Mouse (Mus musculus) limb, embryonic 15.5 days (tissue): ENCODE measurements around the gene Plekhg5. TPM values are rescaled to one million over a fixed set of nuclear protein-coding genes. Genes with fewer than 3 reads are reported as not detected.
A peak's percentile ranks its signal among the peaks of the same experiment; 100 is the strongest.

ENCODE experiments used
- ATAC-seq: fragments of 200-750 bp; cut with Nextera tagmentation; 2 replicates; pipeline ENCODE4 v1.8.0; 2017; ENCODE audit warnings: low read depth, moderate TSS enrichment; ENCODE audit not compliant: insufficient number of reproducible peaks, low FRiP score, low TSS enrichment
- H3K27ac ChIP-seq: fragments of 300-500 bp; sonication (generic); 2 replicates; pipeline ENCODE4 v1.5.1; 2015; ENCODE audit warnings: moderate library complexity, mild to moderate bottlenecking, inconsistent platforms
- H3K27me3 ChIP-seq: fragments of 300-500 bp; sonication (generic); 2 replicates; pipeline ENCODE4 v1.6.1; 2015; ENCODE audit warnings: inconsistent platforms
- H3K36me3 ChIP-seq: fragments of 300-500 bp; sonication (generic); 2 replicates; pipeline ENCODE4 v1.6.1; 2015; ENCODE audit warnings: inconsistent platforms
- H3K4me1 ChIP-seq: fragments of 300-500 bp; sonication (generic); 2 replicates; pipeline ENCODE4 v1.6.1; 2015; ENCODE audit warnings: inconsistent platforms
- H3K4me2 ChIP-seq: fragments of 300-500 bp; sonication (generic); 2 replicates; pipeline ENCODE4 v1.6.1; 2015; ENCODE audit warnings: mild to moderate bottlenecking, inconsistent platforms
- H3K4me3 ChIP-seq: fragments of 300-500 bp; sonication (generic); 2 replicates; pipeline ENCODE4 v1.5.1; 2015; ENCODE audit warnings: mild to moderate bottlenecking, inconsistent platforms
- H3K9ac ChIP-seq: fragments of 300-500 bp; sonication (generic); 2 replicates; pipeline ENCODE4 v1.6.1; 2015; ENCODE audit warnings: inconsistent platforms
- H3K9me3 ChIP-seq: fragments of 300-500 bp; sonication (generic); 2 replicates; pipeline ENCODE4 v1.6.1; 2016; ENCODE audit warnings: inconsistent platforms
- WGBS: fragments of 180-500 bp; shearing (Covaris S2); methylation state at CpG from one replicate; pipeline ENCODE4 v1.1.7; 2015; 5-methylcytosine and 5-hydroxymethylcytosine counted together
- polyA plus RNA-seq: library from polyadenylated mRNA; unstranded; fragments of >200 nt; fragmentation: Nextera tagmentation; extraction: Ambion mirVana; gene quantifications from 2 replicates; pipeline ENCODE4 v1.2.1, GENCODE M21; 2015

Plekhg5 gene
- polyA plus RNA-seq, 1 experiment from 2014 or later: 18.5 TPM

DNA sequence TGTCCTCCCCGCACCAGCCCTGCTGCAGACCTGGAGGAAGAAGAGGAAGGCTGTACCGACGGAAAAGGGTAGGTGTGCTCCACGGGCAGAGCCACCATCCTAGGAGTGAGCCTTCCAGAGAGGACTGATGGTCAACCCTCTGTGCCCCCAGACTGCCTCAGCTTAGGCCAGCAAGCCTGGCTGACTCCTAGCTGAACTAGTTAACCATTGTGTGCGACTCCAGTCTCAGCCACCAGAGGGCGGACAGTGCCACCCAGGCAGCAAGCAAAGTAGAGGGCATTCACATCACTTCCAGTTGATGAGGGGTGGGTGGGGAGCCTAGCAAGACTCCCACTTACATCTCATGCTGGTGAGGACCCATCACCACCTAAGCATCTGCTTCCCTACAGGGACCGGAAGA, 30.7 kb downstream of the Plekhg5 start:
- WGBS: 40% methylated on average over 7 of the region's 7 CpGs
- Histone ChIP-seq H3K27me3 (0 out of 2 replicates have a peak, but pooled peaks cover 3% of the 10 kb centered on the region), H3K27ac (no peak overlapping the region), H3K4me1 (peaks cover 26% of the 10 kb centered on the region), H3K4me2 (no peak overlapping the region), H3K36me3 (peaks cover 40% of the 10 kb centered on the region), H3K4me3 (no peak overlapping the region), H3K9me3 (no peaks in the 10 kb centered on the region), H3K9ac (no peak overlapping the region)
- ATAC-seq: no peak

DNA sequence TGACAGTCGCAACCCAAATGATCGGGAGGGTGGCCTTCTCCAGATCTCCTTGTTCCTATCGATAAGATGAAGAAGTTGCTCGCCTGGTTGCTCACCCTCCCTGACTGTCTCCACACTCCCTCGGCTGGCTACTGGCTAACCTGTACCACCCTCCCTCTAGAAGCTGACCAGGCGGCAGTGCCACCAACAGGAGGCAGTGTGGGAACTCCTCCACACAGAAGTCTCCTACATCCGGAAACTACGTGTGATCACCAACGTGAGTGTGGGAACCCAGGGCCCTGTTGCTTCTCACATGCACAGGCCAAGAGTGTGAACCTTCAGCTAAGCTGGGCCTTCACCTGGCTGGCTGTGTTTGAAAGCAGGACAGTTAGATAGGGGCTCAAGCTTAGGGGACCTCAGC, 34.4 kb downstream of the Plekhg5 start:
- H3K9me3 ChIP-seq: no peaks in the 10 kb centered on the region
- H3K27me3 ChIP-seq: 0 out of 2 replicates have a peak, but pooled peaks cover 3% of the 10 kb centered on the region
- no peak overlapping the region for H3K4me2 ChIP-seq
- 61% methylated on average over 9 of the region's 9 CpGs for WGBS
- no peak overlapping the region for H3K27ac ChIP-seq
- ATAC-seq: no peak
- H3K9ac ChIP-seq: no peak overlapping the region
- H3K36me3 ChIP-seq: peaks cover 71% of the 10 kb centered on the region
- no peak overlapping the region for H3K4me3 ChIP-seq
- H3K4me1 ChIP-seq: peaks cover 19% of the 10 kb centered on the region

DNA sequence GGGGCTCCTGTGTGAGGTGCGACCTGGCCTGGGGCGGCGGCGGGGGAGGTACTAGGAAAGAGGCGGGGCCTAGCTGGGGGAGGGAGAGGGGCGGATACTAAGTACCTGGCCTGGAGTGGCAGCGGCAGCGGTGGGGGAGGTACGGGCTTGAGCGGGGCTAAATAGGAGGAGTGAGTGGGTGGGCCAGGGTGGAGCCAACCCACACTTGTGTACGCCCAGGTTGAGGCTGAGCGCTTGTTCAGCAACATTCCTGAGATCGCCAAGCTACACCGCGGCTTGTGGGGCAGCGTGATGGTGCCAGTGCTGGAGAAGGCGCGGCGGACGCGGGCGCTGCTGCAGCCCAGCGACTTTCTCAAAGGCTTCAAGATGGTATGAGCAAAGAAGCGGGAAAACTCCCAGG, 35.2 kb downstream of the Plekhg5 start:
- Histone ChIP-seq H3K9me3 (no peaks in the 10 kb centered on the region), H3K36me3 (peaks cover 71% of the 10 kb centered on the region), H3K27ac (peak overlapping the region; percentile 80), H3K4me3 (peak overlapping the region; percentile 34), H3K4me1 (peaks cover 19% of the 10 kb centered on the region), H3K27me3 (0 out of 2 replicates have a peak, but pooled peaks cover 3% of the 10 kb centered on the region), H3K9ac (no peak overlapping the region), H3K4me2 (peak overlapping the region; percentile 66)
- 11% methylated on average over 24 of the region's 24 CpGs for WGBS
- ATAC-seq: peak; percentile 79

DNA sequence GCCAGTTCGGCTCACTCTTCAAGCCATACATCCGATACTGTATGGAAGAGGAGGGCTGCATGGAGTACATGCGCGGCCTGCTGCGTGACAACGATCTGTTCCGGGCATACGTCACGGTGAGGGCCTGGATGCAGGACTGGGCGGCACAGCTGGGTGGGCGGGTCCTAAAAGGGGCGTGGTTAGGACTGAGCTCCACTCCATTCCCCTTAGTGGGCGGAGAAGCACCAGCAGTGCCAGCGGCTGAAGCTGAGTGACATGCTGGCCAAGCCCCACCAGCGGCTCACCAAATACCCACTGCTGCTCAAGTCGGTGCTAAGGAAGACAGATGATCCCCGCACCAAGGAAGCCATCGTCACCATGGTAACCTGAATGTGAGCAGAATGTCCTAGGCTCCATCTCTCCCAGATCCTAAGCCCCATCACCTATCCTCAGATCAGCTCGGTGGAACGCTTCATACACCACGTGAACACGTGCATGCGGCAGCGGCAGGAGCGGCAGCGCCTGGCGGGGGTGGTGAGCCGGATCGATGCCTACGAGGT, 35.7 kb downstream of the Plekhg5 start:
- WGBS: 17% methylated on average over 30 of the region's 30 CpGs
- H3K9ac ChIP-seq: no peak overlapping the region
- H3K9me3 ChIP-seq: no peaks in the 10 kb centered on the region
- H3K4me2 ChIP-seq: peak overlapping the region; percentile 66
- peak; percentile 86 for ATAC-seq
- H3K4me3 ChIP-seq: peak overlapping the region; percentile 34
- H3K27ac ChIP-seq: peak overlapping the region; percentile 80
- H3K4me1 ChIP-seq: peaks cover 19% of the 10 kb centered on the region
- 0 out of 2 replicates have a peak, but pooled peaks cover 3% of the 10 kb centered on the region for H3K27me3 ChIP-seq
- peaks cover 71% of the 10 kb centered on the region for H3K36me3 ChIP-seq

DNA sequence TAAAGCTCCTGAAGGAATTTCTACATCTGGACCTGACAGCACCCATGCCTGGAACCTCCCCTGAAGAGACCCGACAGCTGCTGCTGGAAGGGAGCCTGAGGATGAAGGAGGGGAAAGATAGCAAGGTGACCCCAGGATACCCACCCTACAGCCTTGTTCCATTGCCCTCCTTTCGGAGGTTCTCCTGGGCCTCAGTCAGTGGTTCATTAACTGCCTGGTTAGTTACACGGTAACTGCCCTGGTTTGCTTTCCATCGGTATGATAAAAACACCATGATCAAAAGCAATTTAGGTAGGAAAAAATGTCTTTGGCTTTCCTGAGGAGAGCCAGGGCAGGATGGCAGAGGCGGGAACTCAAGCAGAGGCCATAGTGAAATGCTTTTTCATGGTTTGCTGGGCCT, 36.4 kb downstream of the Plekhg5 start:
- 83% methylated on average over 5 of the region's 5 CpGs for WGBS
- no peak overlapping the region for H3K4me3 ChIP-seq
- H3K27me3 ChIP-seq: peaks cover 3% of the 10 kb centered on the region; the same call in 1 of the 2 replicates
- no peak overlapping the region for H3K27ac ChIP-seq
- H3K36me3 ChIP-seq: peaks cover 71% of the 10 kb centered on the region
- no peak for ATAC-seq
- peaks cover 19% of the 10 kb centered on the region for H3K4me1 ChIP-seq
- H3K4me2 ChIP-seq: no peak overlapping the region
- H3K9ac ChIP-seq: no peak overlapping the region
- no peaks in the 10 kb centered on the region for H3K9me3 ChIP-seq

DNA sequence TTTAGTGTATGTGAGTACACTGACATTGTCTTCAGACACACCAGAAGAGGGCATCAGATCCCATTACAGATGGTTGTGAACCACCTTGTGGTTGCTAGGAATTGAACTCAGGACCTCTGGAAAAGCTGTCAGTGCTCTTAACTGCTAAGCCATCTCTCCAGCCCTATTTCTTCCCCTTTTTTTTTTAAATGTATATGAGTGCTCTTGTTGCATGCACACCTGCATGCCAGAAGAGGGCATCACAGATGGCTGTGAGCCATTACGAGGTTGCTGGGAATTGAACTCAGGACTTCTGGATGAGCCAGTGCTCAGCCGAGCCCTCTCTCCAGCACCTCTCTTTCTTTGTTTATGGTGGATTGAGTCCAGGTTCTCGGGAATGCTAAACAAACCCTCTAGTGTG, 37.2 kb downstream of the Plekhg5 start:
- H3K36me3 ChIP-seq: peaks cover 71% of the 10 kb centered on the region
- H3K4me1 ChIP-seq: peaks cover 19% of the 10 kb centered on the region
- 82% methylated on average over 3 of the region's 3 CpGs for WGBS
- no peak for ATAC-seq
- no peak overlapping the region for H3K9ac ChIP-seq
- no peak overlapping the region for H3K4me2 ChIP-seq
- H3K9me3 ChIP-seq: no peaks in the 10 kb centered on the region
- peaks cover 12% of the 10 kb centered on the region for H3K27me3 ChIP-seq
- H3K27ac ChIP-seq: no peak overlapping the region
- H3K4me3 ChIP-seq: no peak overlapping the region

DNA sequence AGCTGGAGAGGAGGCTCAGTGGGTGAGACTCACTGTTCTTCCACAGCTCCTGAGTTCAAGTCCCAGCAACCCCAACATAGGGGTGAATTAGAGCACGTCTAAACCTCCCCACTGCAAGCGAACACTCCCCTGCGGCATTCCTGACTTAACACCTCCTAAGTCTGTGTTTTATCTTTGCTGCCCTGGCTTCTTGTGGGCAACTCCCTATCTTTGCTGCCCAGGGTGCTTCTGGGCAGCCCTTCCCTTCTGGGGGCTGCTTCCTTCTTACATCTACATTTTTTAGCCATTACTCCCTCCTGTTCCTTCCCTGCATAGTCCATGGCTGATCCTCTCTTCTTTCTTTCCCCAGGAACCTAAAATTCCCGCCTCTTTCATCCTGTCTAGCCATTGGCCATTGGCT, 38.4 kb downstream of the Plekhg5 start:
- H3K9ac ChIP-seq: no peak overlapping the region
- no peaks in the 10 kb centered on the region for H3K9me3 ChIP-seq
- peaks cover 24% of the 10 kb centered on the region for H3K27me3 ChIP-seq
- no peak overlapping the region for H3K4me3 ChIP-seq
- ATAC-seq: no peak
- WGBS: 81% methylated on average over 4 of the region's 4 CpGs
- H3K4me1 ChIP-seq: peaks cover 23% of the 10 kb centered on the region
- no peak overlapping the region for H3K4me2 ChIP-seq
- no peak overlapping the region for H3K27ac ChIP-seq
- H3K36me3 ChIP-seq: peaks cover 72% of the 10 kb centered on the region

DNA sequence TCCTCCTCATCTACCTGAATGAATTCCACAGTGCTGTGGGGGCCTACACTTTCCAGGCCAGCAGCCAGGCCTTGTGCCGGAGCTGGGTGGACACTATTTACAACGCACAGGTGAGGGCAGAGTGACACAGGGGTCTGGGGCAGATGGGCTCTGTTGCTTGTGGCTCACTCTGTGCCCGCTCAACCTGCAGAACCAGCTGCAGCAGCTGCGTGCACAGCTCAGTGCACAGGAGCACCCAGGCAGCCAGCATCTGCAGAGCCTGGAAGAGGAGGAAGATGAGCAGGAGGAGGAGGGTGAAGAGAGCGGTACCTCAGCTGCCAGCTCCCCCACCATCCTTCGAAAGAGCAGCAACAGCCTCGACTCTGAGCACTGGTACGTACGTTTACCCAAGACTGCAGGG, 40.0 kb downstream of the Plekhg5 start:
- no peak overlapping the region for H3K9ac ChIP-seq
- H3K36me3 ChIP-seq: peaks cover 65% of the 10 kb centered on the region
- no peaks in the 10 kb centered on the region for H3K9me3 ChIP-seq
- H3K4me3 ChIP-seq: no peak overlapping the region
- H3K4me2 ChIP-seq: no peak overlapping the region
- no peak for ATAC-seq
- WGBS: 94% methylated on average over 9 of the region's 9 CpGs
- H3K4me1 ChIP-seq: peaks cover 25% of the 10 kb centered on the region
- no peak overlapping the region for H3K27ac ChIP-seq
- H3K27me3 ChIP-seq: peaks cover 37% of the 10 kb centered on the region

DNA sequence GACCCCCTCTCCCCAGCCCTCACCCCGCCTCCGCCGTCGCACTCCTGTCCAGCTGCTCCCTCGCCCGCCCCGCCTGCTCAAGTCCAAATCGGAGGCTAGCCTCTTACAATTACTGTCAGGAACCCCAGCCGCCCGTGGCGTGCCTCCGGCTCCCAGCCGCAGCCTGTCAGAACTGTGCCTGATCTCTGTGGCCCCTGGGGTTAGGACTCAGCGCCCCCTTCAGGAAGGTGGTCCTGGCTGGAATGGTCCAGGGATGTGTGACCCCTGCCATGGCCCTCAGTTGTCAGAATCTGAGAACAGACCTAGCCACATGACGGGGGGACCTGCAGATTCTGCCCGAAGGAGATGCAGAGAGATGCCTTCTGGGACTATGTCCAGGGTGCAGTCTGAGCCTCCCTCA, 41.8 kb downstream of the Plekhg5 start:
- 68% methylated on average over 16 of the region's 16 CpGs for WGBS
- peaks cover 55% of the 10 kb centered on the region for H3K27me3 ChIP-seq
- no peak overlapping the region for H3K27ac ChIP-seq

DNA sequence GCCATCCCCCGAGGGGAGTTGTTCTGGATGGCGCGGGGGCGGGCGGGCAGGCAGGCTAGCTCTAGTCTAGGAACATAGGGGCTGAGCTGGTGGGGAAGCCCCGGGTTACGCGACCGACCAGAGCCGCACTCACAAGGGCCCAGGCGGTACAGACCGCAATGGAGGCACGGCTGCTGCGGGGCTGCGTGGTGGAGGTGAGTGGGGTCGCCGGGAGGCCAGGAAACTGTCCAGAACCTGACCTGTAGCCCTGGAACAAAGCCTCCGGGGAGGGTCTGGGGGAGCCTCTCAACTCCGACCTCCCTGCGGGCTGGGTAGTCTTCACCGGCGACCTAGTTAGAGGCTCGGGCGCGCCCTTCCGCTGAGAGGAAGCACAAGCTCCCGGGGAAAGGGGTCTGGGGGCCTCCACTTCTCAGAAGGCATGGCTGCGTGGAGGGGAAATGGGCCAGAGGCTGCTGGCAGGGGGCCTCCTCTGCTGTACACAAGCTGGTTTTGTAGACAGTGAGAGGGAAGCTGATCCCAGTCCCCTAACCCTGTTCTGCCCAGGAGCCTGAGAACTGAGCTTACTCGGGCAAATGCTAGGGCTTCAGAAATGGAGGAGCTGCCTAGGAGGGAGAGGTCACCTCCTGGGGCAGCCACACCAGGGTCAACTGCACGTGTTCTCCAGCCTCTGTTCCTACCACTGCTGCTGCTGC, 43.8 kb downstream of the Plekhg5 start, which contains the start of gene Tnfrsf25:
TSS of gene Tnfrsf25 (plus strand) at position 14 of the 692 bp plus-strand sequence.
- WGBS: 4% methylated on average over 30 of the region's 30 CpGs
- Histone ChIP-seq H3K27ac (no peak within 1 kb of the TSS), H3K9ac (0 out of 2 replicates have a peak within 1 kb of the TSS, but pooled peaks have one; percentile 38), H3K4me3 (peak within 1 kb of the TSS; percentile 9), H3K36me3 (peaks cover 41% of the 10 kb centered on the region), H3K4me2 (peak within 1 kb of the TSS; percentile 37), H3K27me3 (peaks cover 75% of the 10 kb centered on the region), H3K9me3 (no peaks in the 10 kb centered on the region), H3K4me1 (peaks cover 30% of the 10 kb centered on the region)
- no peak for ATAC-seq

More for the DNA sequence above, 41.8 kb downstream of the Plekhg5 start:
- Histone ChIP-seq H3K9ac (no peak overlapping the region), H3K4me2 (no peak overlapping the region), H3K9me3 (no peaks in the 10 kb centered on the region), H3K4me1 (peaks cover 12% of the 10 kb centered on the region), H3K4me3 (no peak overlapping the region), H3K36me3 (peaks cover 55% of the 10 kb centered on the region)
- no peak for ATAC-seq

DNA sequence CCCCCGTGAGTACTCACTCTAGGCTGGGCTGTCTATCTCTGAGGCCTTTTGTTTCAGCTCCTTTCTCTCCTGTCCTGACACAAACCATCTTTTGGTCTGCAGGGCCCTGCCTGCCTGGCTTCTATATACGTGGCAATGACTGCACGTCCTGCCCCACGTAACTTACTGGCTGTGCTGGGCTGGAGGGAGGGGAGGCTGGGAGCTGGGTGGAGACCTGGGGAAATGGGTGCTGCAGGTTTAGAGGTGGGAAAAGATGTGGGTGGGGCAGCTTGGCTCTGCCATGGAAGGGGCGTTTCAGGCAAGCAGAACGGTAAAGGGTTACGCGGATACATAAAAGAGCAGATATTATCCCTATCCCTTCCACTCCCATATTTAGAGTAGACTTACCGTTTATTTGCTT, 45.2 kb downstream of the Plekhg5 start:
- 73% methylated on average over 9 of the region's 9 CpGs for WGBS
- Histone ChIP-seq H3K9me3 (no peaks in the 10 kb centered on the region), H3K4me3 (no peak overlapping the region), H3K4me2 (no peak overlapping the region), H3K27me3 (peaks cover 89% of the 10 kb centered on the region), H3K36me3 (peaks cover 26% of the 10 kb centered on the region), H3K9ac (no peak overlapping the region), H3K27ac (no peak overlapping the region), H3K4me1 (peaks cover 32% of the 10 kb centered on the region)
- ATAC-seq: no peak
